Mouse (Mus musculus) lung, postnatal 0 days (tissue): ENCODE results near the gene Slc6a9.

Experiments
- CTCF ChIP-seq: IDR thresholded peaks from 2 replicates; pipeline ENCODE4 v1.5.1; 2016; ENCODE audit warnings: antibody characterized with exemption, mild to moderate bottlenecking
- EP300 ChIP-seq: IDR thresholded peaks from 2 replicates; pipeline ENCODE4 v1.6.1; 2016; ENCODE audit warnings: antibody characterized with exemption, mild to moderate bottlenecking, control low read depth

DNA sequence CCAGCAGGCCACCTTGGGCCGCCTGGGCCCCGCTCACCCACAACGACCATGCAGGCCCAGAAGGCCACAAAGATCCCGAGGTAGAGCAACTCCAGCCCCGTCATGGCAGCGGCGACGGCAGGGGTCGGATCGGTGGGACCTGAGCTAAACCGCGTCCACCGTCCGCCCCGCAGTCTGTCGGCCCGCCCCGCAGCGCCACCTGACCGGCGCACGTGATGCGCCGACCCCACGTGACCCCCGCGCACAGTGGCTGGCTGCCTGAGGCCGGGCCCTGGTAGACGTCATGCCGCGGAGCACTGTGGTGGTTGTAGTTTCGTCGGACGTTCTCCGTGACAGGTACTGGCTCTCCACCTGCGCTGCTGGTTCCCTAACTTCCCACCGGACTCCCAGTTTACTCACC, 52.8 kb downstream of the Slc6a9 start, which contains the start of gene Atp6v0b:
- TF ChIP-seq CTCF (0 out of 2 replicates have a peak, but pooled peaks have one; percentile 4), EP300 (no peak)
